Mouse (Mus musculus): Measurements from ENCODE around the gene Fam151a.
"Not testable (repeated sequence)": the region's sequence is repeated elsewhere in the genome, so short reads cannot be mapped to it uniquely, and the experiment has no call there.

The Fam151a gene

DNA sequence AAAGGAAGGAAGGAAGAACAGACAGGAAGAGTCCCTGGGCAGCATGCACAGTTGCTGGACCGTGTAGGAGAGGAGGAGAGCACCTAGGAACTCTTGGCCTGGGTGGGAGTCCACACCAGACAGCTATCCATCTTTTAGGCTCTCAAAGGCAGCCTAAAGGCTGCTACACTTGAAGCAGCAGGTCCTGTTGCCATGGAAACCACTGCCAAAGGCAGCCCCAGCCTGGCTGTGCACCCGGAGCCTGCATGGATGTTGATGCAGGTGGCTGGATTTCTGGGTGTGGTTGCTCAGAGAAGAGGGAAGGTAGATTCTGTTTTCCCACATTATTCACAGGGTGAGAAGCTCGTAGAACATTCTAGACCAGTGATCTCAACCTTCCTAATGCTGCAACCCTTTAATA lies 43.3 kb downstream of the Fam151a start:
- DNase-seq (ENCODE audit: low read depth, low spot score) = no peak

DNA sequence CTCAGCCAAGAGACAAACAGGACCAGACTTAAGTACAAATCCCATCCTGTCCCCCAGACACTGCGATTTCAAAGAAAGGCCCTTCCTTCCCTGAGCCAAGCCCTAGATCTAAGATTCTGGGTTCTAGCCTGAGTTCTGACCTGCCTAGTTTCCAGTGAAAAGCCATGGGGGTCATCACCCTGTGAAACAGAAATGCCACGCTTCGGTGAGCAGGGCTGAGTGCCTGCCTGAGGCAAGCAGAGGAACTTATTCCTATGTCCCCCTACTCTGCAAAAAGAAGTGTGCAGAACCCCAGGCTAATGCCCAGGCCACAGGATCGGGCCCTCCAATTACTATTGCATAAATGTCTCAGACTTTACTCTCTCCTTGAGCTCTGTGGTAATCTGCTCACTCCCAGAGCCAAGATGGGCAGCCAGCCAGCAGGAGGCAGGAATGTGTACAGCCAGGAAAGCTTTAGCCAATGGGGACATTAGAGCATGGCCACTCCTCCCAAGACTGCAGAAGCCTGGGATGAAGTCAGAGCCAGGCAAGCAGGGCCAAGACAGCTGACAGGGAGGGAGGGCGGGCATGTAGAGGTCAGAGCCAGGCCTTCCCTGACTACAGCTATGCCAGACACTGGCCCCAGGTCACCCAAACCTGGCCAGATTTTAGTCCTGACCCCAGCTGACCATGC lies 44.6 kb downstream of the Fam151a start:
- no peak for DNase-seq (ENCODE audit: low read depth, low spot score)

DNA sequence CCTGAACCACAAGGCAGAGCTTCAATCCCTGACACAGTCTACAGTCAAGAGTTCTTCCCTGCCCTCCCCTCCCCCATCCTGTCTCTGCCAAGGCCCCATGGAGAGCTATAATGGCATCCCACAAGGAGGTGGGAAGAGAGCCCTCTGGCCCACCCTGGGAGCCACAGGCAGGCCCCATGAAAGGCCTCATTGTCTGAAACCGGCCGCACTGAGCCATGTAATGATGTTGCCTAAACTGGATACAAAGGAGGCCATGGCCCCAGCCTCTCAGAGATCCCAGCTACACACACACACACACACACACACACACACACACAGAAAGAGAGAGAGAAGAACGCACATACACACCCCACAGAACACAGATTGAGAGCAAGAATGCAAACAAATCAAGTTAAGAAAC lies 46.4 kb downstream of the Fam151a start:
- DNase-seq (ENCODE audit: low read depth, low spot score) = no peak

DNA sequence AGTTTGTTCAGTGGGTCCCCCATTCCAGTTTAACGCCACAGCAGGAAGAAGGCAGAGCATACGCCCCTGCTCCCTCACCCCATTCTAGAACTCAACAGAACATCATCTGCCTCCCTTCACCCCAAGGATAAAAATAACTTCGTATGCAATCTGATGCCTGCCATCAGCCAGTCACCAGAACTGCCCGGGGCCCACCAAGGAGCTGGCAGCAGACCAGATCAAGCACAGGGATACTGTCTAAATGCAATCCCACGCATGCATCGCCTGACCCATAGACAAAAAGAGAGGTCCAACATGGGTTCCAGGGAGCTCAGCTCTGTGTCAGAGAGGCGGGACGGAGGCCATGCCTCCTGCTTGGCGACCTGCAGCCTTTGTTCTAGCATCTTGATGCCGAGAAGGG lies 49.4 kb downstream of the Fam151a start:
- no peak for DNase-seq (ENCODE audit: low read depth, low spot score)

DNA sequence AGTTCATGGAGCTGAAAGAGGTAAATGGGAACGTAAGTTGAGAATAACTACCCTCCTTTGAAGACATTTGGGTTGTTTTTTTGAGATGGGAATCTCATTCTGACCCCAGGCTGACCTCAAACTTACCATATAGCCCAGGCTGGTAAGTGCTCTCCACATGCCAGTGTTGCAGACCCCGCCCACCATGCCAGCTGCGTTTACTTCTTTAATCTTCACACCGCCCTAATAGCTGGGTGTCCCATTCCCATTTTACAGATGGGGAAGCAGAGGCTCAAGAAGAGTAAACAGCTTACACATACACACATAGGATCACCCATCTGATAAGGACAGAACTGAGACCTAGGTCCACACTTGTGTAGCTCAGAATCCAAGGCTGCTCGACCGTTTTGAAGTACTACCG lies 51.1 kb downstream of the Fam151a start:
- no peak for DNase-seq (ENCODE audit: low read depth, low spot score)

DNA sequence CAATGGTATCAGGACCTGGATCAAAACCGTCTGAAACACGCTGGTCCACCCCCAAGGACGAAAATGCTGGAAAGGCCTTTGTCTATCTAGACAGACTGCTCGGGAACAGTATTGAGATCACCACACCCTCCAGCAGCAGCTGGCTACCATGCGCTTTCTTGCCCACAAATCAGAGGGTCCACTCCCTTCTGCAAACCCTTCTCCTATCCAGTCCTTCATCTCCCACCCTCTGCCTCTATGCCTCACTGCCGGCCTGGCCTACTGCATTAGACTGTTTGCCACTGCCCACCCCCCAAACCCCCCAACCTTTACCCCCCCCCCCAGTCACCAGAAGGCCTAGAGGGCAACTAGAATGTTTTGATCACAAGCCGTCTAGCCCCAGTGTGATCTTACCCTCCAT lies 51.7 kb downstream of the Fam151a start:
- no peak for DNase-seq (ENCODE audit: low read depth, low spot score)

DNA sequence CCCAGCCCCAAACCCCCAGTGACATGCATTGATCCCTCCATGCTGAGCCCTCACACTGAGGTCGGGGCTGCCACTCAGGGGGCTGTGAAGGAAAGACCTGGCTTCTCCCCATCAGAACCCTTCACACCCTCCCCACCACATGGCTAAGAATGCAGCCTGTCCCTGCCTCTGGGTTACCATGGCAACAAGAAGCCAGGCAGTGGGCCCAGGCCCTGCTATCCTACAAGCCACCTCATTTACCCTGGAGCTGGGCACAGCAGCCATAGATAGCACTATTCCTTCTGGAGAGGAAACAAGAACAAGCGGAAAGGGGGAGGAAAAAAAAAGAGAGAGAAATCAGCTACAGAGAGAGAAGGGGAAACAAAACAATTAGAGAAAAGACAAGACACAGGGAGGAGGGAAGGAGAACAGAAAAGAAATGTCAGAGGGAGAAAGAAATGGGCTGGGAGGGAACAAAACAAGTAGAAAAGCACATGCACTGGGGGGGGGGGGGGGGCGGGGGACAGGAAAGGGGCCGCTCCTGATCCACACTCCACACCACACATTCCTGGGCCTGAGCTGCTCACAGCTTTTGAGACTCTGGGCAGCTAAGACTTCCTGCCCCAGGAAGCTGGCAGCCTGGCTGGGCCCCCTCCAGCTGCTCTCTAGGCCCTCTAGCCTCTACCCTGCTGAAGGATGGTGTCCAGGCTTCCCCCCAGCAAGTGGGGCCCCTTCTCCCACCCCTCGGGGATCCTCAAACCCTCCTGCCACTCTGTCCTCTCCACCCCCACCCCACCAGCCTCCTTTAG lies 52.3 kb downstream of the Fam151a start:
- DNase-seq (ENCODE audit: low read depth, low spot score) = peak; percentile 27

DNA sequence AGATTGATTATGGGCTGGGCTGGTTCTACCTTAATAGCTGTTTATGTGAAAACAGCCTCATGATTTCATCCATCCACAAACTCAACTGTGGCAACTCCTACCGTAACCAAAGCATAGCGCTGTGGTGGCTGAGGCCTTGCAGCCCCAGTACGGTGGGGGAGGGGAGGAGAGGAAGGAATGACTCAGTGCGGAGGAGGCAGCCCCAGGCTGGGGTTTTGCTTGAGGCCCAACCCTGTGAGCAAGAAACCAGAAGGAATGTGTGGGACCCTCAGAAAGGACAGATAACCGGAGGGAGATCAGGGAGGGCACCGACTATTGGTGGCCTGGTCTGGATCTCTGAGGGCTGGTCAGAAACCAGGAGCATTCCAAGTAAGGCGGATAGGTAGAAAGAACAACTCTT lies 54.1 kb downstream of the Fam151a start:
- peak; percentile 92 for DNase-seq (ENCODE audit: low read depth, low spot score)

DNA sequence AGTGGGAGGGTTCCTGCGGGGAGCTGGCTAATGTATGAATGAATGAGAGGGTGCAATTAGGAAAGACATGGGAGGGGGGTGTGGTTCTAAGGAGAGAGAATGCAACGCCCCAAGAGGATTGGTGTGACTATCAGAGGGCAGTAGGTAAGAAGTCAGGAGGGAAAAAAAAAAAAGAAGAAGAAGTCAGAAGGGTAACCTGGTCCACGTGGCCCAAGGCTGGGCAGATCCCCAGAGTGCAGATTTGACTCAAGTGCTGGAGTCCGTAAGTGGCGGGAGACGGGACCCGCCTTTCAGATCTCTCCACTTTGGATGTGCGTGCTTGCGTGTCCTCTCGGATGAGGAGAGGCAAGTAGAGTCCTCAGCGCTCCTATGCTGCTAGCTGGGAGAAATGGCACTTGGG lies 54.9 kb downstream of the Fam151a start:
- DNase-seq (ENCODE audit: low read depth, low spot score) = no peak

DNA sequence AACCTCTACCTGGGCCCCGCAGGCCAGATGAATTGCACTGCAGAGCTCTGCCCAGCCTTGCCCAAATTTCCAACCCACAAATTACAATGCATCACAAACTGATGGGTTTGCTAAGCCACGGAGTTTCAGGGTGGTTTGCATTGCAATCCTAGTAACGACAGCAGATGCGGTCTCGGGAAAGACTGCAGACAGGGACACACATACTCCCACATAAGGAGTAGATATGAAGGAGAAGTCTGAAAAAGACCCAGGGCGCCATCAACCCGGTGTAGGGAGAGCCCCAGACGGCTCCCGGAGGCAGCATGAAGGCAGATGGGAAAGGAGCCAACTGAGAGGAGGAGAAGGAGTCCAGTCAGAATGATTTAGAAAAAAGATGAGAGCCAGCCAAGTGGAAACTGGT lies 56.0 kb downstream of the Fam151a start:
- no peak for DNase-seq (ENCODE audit: low read depth, low spot score)

DNA sequence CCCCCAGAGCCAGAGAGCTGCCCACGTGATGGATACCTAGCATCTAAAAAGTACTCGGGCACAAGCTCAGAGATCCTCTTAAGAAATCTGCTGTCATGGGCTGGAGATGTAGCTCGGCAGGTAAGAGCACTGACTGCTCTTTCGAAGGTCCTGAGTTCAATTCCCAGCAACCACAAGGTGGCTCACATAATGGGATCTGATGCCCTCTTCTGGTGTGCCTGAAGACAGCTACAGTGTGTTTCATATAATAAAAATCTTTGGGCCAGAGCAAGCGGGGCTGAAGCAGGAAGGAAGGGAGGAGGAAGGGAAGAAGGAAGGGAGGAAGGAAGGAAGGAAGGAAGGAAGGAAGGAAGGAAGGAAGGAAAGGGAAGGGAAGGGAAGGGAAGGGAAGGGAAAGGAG lies 56.5 kb downstream of the Fam151a start:
- DNase-seq (ENCODE audit: low read depth, low spot score) = not testable (repeated sequence)

DNA sequence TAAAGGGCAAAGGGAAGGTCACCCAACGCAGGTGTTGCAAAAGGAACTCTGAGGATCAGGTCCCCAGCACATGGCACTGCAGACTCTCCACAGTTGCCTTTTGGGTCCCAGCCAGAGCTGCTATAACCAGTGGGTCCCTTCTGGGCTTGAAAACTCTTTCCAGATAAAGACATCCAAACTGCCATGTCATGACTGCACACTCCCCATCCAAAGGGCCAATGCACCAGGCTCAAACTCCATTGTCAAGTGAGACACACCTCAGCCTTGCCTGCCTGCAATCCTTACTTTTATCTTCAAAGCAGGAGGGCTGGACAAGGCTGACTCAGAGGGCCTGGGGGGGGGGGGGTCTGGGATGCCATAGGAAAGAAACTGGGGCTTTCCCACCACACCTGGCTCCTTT lies 57.2 kb downstream of the Fam151a start:
- no peak for DNase-seq (ENCODE audit: low read depth, low spot score)

DNA sequence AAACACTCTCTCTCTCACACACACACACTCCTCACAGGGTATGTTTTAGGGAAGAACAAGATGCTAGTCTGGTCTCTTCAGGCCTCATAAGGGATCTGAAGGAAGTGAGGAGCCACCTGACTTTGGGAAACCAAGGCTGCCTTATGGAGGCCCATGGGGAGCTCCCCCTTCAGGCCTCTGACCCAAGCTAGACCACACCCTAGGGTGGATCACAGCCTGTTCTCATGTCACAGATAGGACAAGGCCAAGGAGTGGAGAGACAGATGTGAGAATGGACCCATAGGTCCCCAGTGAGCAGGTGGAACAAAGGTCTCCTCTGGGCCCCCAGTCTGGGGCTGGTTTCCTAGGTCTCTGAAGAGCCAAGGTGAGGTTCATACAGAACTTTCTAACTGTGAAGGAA lies 58.6 kb downstream of the Fam151a start:
- DNase-seq (ENCODE audit: low read depth, low spot score) = no peak

DNA sequence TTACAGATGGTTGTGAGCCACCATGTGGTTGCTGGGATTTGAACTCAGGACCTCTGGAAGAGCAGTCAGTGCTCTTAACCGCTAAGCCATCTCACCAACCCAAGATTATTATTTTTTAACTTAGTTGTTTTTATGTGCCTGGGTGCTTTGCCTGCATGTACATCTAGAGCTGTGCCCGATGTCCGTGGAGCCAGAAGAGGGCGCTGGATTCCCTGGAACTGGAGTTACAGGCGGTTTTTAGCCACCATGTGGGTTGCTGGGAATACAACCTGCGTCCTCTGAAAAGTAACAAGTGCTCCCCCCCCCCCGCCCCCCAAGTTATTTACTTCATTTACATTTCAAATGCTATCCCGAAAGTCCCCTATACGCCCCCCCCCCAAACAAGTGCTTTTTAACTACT lies 60.1 kb downstream of the Fam151a start:
- DNase-seq (ENCODE audit: low read depth, low spot score) = peak; percentile 59

DNA sequence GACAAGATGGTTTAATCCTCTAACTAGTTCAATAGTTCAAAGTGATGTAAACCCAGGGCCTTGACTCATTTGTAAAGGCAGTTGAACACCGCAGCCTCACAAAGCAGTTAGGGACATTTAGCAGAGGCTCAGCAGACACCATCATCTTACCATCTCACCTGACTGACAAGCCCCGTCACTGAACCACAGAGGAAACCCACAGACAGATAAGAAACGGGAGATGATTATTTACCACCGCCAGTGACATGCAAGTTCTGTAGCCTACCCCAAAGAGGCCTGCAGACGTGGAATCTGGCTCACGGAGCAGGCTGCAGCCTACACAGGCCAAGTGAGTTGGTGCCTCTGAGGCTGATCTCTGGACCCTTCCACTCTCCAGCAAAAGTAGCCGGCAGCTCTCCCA lies 60.6 kb downstream of the Fam151a start:
- peak; percentile 93 for DNase-seq (ENCODE audit: low read depth, low spot score)

DNA sequence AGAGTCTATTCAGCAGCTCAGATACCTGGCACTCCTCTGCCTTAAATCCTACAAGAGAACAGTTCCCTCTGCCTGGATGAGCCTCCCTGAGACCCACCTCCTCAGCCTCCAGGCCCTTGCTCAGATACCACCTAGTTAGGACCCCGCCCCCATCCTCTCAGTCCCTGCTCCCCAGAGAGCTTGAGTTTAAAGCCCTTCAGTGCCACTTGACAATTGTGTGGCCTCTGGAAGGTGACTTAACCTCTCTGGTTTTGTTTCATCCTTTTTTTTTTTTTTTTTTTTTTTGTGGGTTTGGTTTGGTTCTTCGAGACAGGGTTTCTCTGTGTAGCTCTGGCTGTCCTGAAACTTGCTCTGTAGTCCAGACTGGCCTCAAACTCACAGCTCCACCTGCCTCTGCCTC lies 61.6 kb downstream of the Fam151a start:
- DNase-seq (ENCODE audit: low read depth, low spot score) = peak; percentile 40

Measured in CD4-positive, CD25-positive, alpha-beta regulatory T cell, adult 2 months (primary cell).